Mouse (Mus musculus) ES-Bruce4 (cell line): ENCODE results near the gene Prkch. TPM values are rescaled to one million over a fixed set of nuclear protein-coding genes. Genes with fewer than 3 reads are reported as not detected.

ENCODE experiments used
- H3K27ac ChIP-seq: 2 replicates; pipeline ENCODE4 v1.5.1; 2012; ENCODE audit warnings: low read length, inconsistent platforms; ENCODE audit not compliant: insufficient read depth
- H3K27me3 ChIP-seq: 2 replicates; pipeline ENCODE4 v1.6.1; 2012; ENCODE audit warnings: mild to moderate bottlenecking, low read length, inconsistent platforms; ENCODE audit not compliant: control insufficient read depth, poor library complexity, insufficient read depth, severe bottlenecking
- H3K36me3 ChIP-seq: 2 replicates; pipeline ENCODE4 v1.6.1; 2012; ENCODE audit warnings: inconsistent platforms, mild to moderate bottlenecking, low read length, moderate library complexity; ENCODE audit not compliant: control insufficient read depth, poor library complexity, insufficient read depth, severe bottlenecking
- H3K4me1 ChIP-seq: one replicate; pipeline ENCODE4 v1.8.1; 2011; ENCODE audit warnings: low read length; ENCODE audit not compliant: control insufficient read depth, insufficient read depth
- H3K4me3 ChIP-seq: 2 replicates; pipeline ENCODE4 v1.5.1; 2011; ENCODE audit warnings: low read depth, mild to moderate bottlenecking, low read length
- H3K9ac ChIP-seq: 2 replicates; pipeline ENCODE4 v1.6.1; 2012; ENCODE audit warnings: low read depth, mild to moderate bottlenecking, inconsistent platforms; ENCODE audit not compliant: poor library complexity, severe bottlenecking
- H3K9me3 ChIP-seq: replicated peaks from 2 replicates; pipeline ENCODE4 v1.6.1; 2012; ENCODE audit warnings: mild to moderate bottlenecking, low read length, inconsistent platforms; ENCODE audit not compliant: control insufficient read depth, poor library complexity, insufficient read depth, severe bottlenecking
- CTCF ChIP-seq: IDR thresholded peaks from one replicate; pipeline ENCODE4 v1.8.1; 2011; ENCODE audit warnings: low read depth, low read length
- EP300 ChIP-seq: IDR thresholded peaks from 2 replicates; pipeline ENCODE4 v1.6.1; 2011; ENCODE audit warnings: low read depth, low read length; ENCODE audit not compliant: insufficient read depth
- POLR2A ChIP-seq: IDR thresholded peaks from one replicate; pipeline ENCODE4 v1.8.1; 2011; ENCODE audit warnings: low read length; ENCODE audit not compliant: insufficient read depth
- polyA plus RNA-seq: library from polyadenylated mRNA; stranded (reverse); fragments of >200 nt; gene quantifications from 2 replicates; pipeline ENCODE4 v1.2.4, GENCODE M21; 2011; ENCODE audit warnings: low read depth; ENCODE audit not compliant: missing spikeins, insufficient read depth, insufficient read length

The Prkch gene
- polyA plus RNA-seq, 1 experiment, result 1.8 TPM

DNA sequence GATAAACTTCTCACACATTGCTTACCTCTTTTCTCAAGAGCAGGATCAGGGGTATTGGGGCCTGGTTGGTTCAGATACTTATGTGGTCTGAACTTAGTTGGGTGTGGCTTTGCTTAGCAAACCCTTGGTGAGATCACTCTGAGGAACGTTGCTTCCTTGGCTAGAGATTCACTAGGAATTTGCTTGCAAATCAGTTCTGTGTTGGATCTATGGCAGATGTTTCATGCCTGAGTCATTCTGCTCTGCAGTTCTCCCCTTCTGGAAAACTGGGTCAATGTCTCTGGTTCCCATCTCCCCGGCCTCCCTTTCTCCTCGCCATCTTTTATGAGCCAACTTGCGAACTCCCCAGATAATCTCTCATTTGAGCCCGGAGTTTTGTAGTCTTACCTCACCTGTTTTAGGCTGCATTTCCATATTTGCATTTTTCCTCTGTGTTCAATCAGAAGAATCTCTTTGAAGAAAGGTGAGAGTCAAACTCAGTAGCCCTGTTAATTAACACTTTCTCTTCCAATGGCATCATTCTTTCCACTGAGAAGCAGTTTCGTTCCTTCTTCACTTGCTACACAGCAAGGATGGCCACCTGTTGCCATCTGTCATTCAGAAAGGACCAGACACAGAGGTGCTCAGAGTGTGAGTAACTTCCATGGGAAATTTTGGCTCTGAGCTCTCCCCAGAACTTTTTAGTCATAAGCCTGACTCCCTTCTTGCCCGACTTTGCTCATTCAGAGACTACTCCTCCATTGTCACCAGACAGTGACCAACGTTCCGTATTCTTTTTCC lies 141.4 kb downstream of the Prkch start:
- Histone ChIP-seq H3K9me3 (no peaks in the 10 kb centered on the region; the same call in 1 of the 2 replicates), H3K36me3 (no peaks in the 10 kb centered on the region), H3K27me3 (no peaks in the 10 kb centered on the region), H3K9ac (no peak overlapping the region), H3K27ac (no peak overlapping the region), H3K4me1 (no peaks in the 10 kb centered on the region), H3K4me3 (no peak overlapping the region)
- TF ChIP-seq CTCF (no peak), EP300 (no peak), POLR2A (no peak)

DNA sequence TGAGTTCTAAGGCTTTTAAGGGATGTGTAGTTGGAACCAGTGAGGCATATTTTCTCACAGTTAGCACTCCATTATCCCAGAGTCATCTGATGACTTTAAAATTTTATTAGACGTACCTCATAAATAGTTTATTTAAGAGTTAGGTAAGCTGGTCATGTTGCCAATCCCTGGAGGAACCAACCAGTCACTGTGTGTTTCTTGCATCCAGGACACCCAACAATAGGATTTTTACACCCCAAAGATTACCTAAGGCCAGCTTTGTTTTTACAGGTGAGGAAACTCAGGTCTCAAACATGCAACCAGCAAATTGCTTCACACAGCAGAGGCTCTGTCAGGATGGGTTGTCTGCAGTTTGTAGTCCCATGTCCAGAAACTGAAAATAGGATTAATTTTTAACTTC lies 142.4 kb downstream of the Prkch start:
- TF ChIP-seq EP300 (no peak), POLR2A (no peak), CTCF (no peak)
- no peak overlapping the region for H3K4me3 ChIP-seq
- no peaks in the 10 kb centered on the region for H3K36me3 ChIP-seq
- no peak overlapping the region for H3K27ac ChIP-seq
- H3K27me3 ChIP-seq, result no peaks in the 10 kb centered on the region
- H3K4me1 ChIP-seq, result no peaks in the 10 kb centered on the region
- no peak overlapping the region for H3K9ac ChIP-seq
- H3K9me3 ChIP-seq, result no peaks in the 10 kb centered on the region; the same call in 1 of the 2 replicates

DNA sequence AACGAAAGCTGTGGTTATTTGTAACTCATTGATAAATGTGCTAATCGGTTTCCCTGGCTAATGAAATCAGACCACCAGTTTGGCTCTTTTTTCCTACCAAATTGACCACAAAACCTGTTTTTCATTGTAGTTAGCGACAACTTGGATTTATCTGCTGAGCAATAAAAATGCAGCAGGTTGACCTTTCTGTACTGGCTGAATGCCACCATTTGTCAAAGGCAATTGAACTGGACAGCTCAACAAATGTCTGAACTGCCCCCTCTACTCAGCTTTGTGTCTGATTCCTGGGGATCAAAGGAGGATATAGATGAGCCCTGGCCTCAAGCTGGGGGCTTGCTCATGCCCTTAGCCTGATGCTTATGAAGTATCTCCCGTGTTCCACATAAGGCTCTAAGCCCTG lies 146.0 kb downstream of the Prkch start:
- TF ChIP-seq POLR2A, result no peak
- TF ChIP-seq EP300, result no peak
- TF ChIP-seq CTCF, result no peak
- no peak overlapping the region for H3K27ac ChIP-seq
- H3K9me3 ChIP-seq, result no peaks in the 10 kb centered on the region
- no peaks in the 10 kb centered on the region for H3K27me3 ChIP-seq
- H3K9ac ChIP-seq, result no peak overlapping the region
- no peaks in the 10 kb centered on the region for H3K4me1 ChIP-seq
- H3K36me3 ChIP-seq, result no peaks in the 10 kb centered on the region
- H3K4me3 ChIP-seq, result no peak overlapping the region

DNA sequence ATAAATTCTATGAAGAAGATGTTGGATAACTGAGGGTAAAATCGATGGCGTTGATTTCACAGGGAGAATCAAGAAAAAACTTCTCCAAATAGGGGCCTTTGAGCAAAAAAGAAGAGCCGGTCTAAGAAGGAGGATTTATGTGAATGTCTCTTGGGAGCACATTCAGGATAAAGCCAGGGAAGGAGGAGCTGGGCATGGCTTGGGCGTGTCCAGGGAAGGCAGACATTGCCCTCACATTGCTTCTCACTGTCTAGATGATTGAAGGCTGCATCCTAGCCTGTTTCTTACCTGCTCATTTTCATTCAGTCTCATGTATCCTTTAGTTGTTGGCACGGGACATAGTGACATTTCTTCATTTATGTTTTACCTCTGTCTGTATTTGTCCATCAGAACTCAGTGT lies 146.5 kb downstream of the Prkch start:
- H3K9ac ChIP-seq, result no peak overlapping the region
- no peaks in the 10 kb centered on the region for H3K27me3 ChIP-seq
- no peak overlapping the region for H3K27ac ChIP-seq
- H3K4me3 ChIP-seq, result no peak overlapping the region
- H3K9me3 ChIP-seq, result no peaks in the 10 kb centered on the region
- no peak for TF ChIP-seq POLR2A
- TF ChIP-seq EP300, result no peak
- TF ChIP-seq CTCF, result no peak
- no peaks in the 10 kb centered on the region for H3K4me1 ChIP-seq
- H3K36me3 ChIP-seq, result no peaks in the 10 kb centered on the region

DNA sequence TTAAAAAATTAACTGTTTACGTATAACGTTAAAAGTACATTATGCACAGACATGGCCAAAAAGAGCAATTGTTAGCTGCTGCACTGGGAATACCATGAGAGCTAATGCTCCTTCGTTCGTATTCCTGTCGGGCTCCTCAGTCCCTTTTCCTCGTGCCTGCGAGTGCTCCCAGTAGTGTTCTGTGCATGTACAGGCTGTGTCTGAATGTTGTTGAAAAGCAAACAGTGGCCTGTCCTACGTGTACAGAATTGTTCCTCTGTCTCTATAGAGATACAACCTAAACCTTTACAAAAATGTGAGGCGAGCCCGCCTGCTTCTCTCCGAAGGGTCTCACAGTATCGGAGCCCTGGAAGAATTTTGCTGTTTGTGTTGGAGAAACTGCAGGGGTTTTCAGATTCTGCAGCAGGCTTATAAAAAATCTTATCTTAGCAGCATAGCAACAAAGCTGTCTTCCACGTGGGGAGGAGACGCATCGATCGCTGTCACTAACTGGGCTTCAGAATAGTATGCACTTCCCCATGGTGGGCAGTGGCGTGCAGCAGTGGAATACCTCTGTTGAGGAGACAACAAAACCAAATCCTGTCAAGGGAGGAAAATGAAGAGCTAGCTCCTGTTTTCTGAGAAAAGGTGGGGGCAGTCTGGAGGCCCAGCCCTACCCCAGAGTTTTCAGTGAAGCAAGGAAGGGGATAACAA lies 147.4 kb downstream of the Prkch start:
- H3K9me3 ChIP-seq, result no peaks in the 10 kb centered on the region
- TF ChIP-seq CTCF, result no peak
- TF ChIP-seq EP300, result no peak
- no peak for TF ChIP-seq POLR2A
- no peak overlapping the region for H3K27ac ChIP-seq
- H3K4me1 ChIP-seq, result no peaks in the 10 kb centered on the region
- no peak overlapping the region for H3K9ac ChIP-seq
- no peak overlapping the region for H3K4me3 ChIP-seq
- no peaks in the 10 kb centered on the region for H3K36me3 ChIP-seq
- no peaks in the 10 kb centered on the region for H3K27me3 ChIP-seq

DNA sequence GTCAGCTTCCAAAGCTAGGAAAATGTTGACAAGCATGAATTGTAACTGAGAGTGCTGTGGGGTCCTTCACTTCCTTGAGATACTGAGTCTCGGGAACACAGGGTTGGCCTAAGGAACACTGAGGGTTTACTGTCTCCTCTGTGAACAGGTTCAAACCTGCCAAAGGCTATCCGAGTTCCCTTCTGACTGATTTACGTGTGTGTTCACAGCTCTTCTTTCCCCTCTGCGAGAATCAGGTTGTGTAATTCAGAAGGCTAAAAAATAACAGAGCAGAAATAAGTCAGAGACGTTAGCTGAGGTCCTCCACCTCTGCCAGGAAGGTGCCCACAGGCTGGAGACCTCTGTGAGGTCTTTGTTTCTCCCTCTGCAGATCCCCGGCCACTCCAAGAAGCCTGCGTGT lies 148.3 kb downstream of the Prkch start:
- no peaks in the 10 kb centered on the region for H3K4me1 ChIP-seq
- no peak overlapping the region for H3K9ac ChIP-seq
- TF ChIP-seq EP300, result no peak
- TF ChIP-seq CTCF, result no peak
- no peak for TF ChIP-seq POLR2A
- H3K9me3 ChIP-seq, result no peaks in the 10 kb centered on the region
- no peak overlapping the region for H3K4me3 ChIP-seq
- H3K27me3 ChIP-seq, result no peaks in the 10 kb centered on the region
- no peak overlapping the region for H3K27ac ChIP-seq
- no peaks in the 10 kb centered on the region for H3K36me3 ChIP-seq
